Mouse (Mus musculus): Measurements from ENCODE around the gene Nadk2.

DNA sequence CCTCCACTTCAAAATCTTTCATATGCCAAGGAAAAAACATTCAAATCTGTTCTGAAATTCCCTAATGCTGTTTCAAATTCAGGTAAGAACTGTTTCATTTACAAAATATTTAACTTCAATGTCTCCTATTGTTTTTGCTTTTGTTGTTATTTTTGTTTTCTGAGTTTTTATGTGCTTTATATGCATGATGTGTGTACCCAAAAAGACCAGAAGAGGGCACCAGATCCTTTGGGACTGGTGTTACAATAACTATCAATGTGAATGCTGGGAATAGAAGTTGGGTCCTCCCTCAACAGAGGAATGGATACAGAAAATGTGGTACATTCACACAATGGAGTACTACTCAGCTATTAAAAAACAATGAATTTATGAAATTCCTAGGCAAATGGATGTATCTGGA lies 15.4 kb upstream of the Nadk2 start:
- no peak for TF ChIP-seq CTCF (IDR thresholded peaks at IDR 0.05; ENCODE audit: control insufficient read depth, insufficient read depth, insufficient read length)
- no peak for TF ChIP-seq MYOD1 (IDR thresholded peaks at IDR 0.05; ENCODE audit: control insufficient read depth, insufficient read length, low read depth)
